Comparison of ENCODE assay signal across 18 mouse cellular contexts in the genomic region with DNA sequence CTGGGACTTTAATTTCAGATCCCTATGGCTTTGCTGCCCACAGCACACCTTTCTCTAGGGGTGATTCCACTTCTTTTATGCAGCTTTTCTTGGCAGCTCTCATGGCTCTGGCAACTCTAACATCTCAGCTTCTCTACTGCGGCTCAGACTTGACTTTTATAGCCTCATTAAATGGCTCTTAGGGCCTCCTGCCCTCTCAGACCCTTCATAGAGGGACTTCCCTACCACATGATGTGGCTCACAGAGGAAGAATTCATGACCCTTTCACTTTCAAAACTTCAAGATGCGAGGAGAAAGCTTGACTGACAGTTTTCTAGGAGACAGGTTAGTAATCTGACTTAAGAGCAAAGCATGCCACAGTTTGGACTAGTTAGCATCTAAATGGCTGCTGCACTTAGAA.
"Had no signal": no experiment of that assay in that cellular context is flagged by ENCODE, and none has a peak within 500 bp of the region (broad histone marks: within the 10 kb centered on the region; RNA-seq: fewer than 3 reads in every experiment).

No protein-coding gene starts in this region.

- H3K27me3 ChIP-seq: midbrain, embryonic 12.5 days; neural tube, embryonic 13.5 days; neural tube, embryonic 15.5 days had no signal

- H3K4me3 ChIP-seq: midbrain, embryonic 10.5 days; midbrain, embryonic 12.5 days; myocyte; neural tube, embryonic 13.5 days; neural tube, embryonic 15.5 days had no signal

- DNase-seq: lung, adult 18-20 months; lung, embryonic 14.5 days; lung, postnatal 10 days; lung, postnatal 4 days; midbrain, embryonic 14.5 days; retina, postnatal 1 day; right cerebral cortex, adult 18-20 months; right cerebral cortex, postnatal 25 days; right cerebral cortex, postnatal 4 days; spleen, adult 18-20 months; thymus, adult 18-20 months; thymus, postnatal 14 days; thymus, postnatal 36 days had no signal

- H3K4me1 ChIP-seq: midbrain, embryonic 12.5 days; neural tube, embryonic 13.5 days; neural tube, embryonic 15.5 days had no signal

- H3K27ac ChIP-seq: midbrain, embryonic 10.5 days; midbrain, embryonic 12.5 days; neural tube, embryonic 13.5 days; neural tube, embryonic 15.5 days had no signal

- H3K36me3 ChIP-seq: midbrain, embryonic 10.5 days; midbrain, embryonic 12.5 days; neural tube, embryonic 13.5 days; neural tube, embryonic 15.5 days had no signal
